In the genomic region with DNA sequence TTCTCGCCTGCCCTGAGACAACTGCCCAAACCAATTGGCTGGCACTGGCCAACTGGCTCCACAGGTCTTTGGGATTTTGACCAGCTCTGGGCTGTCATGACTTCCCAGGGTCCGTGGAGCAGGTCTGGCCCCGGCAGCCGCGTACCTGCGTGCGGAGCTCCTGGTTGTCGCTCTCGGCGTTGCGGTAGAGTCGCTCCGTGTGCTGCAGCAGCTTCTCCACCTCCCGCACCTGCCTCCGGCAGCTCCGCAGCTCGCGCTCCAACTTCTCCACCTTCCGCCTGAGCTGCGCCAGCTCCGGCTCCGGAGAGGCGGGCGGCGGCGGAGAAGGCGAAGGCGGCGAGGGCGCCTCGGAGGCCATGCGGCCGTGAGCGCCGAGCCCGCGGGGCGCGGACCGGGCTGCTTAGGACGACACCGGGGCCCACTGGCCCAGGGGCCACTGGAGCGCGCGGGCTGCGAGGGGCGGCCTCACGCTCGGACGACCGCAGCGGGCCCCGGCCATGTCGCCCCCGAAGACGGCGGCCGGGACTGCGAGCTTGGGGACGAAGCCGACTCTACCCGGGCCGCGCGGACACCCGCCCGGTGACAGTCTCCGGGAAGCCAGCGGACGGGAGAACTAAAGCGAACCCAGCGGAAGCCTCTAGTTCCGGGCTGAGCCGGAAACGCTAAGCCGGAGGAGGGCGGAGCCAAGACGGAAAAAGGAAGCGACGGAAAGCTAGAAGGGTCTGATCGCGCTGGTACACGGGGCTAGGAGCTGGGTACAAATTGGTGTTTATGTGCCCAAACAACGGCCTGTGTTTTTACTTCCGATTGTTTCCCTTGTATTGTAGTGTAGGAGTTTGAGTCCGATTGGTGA, we compare ENCODE assay signal across 8 mouse cellular contexts. TPM values are rescaled to one million over a fixed set of nuclear protein-coding genes. Genes with fewer than 3 reads are reported as not detected.
DNase-seq lines count a peak whose midpoint lies in the region; ATAC-seq lines count a peak whose summit lies in the region.

A gene (minus strand): TSS at position 652 of the 853 bp plus-strand sequence.

- H3K9ac ChIP-seq in hindbrain, embryonic 12.5 days: peak within 1 kb of the TSS; percentile 94

- WGBS in hindbrain, embryonic 12.5 days: under 1% methylated on average over 85 of the region's 86 CpGs

- H3K27me3 ChIP-seq in hindbrain, embryonic 12.5 days: no peaks in the 10 kb centered on the region

- peaks cover 12% of the 10 kb centered on the region for H3K36me3 ChIP-seq in hindbrain, embryonic 12.5 days

- H3K4me3 ChIP-seq in hindbrain, embryonic 12.5 days: peak within 1 kb of the TSS; percentile 100

- peak within 1 kb of the TSS; percentile 95 for H3K4me2 ChIP-seq in hindbrain, embryonic 12.5 days (replicated peaks)

- DNase-seq in NIH3T3 (ENCODE audit: low read depth): peak; percentile 91
- peak; percentile 94 for DNase-seq in cerebellum, postnatal 10 days
- DNase-seq in frontal cortex, postnatal 10 days (ENCODE audit: low spot score in 2 of 2): peak; percentile 83 to 88
- peak; percentile 87 to 95 for DNase-seq in layer of hippocampus, postnatal 14 days (ENCODE audit: low spot score in 2 of 2)
- peak; percentile 93 for DNase-seq in lung, postnatal 14 days
- DNase-seq in retina, adult 2 months (ENCODE audit: low read depth, low spot score): peak; percentile 78
- peak; percentile 89 for DNase-seq in thymus, postnatal 36 days

- H3K4me1 ChIP-seq in hindbrain, embryonic 12.5 days: peaks cover 12% of the 10 kb centered on the region

- peak within 1 kb of the TSS; percentile 81 for H3K27ac ChIP-seq in hindbrain, embryonic 12.5 days

- ATAC-seq in hindbrain, embryonic 12.5 days (ENCODE audit: low FRiP score): peak; percentile 99

- H3K9me3 ChIP-seq in hindbrain, embryonic 12.5 days (replicated peaks): no peaks in the 10 kb centered on the region

RNA-seq across cellular contexts. Expression of the gene that starts here (rescaled TPM):
- polyA plus RNA-seq in hindbrain, embryonic 12.5 days (2016; fragmentation: Nextera tagmentation; extraction: Ambion mirVana): 51.3 and 52.8 TPM in 2 replicates
- 10 to 100 TPM; 44.1 to 45.5 TPM for total RNA-seq in layer of hippocampus, postnatal 14 days (2021)

Comparison
In these comparisons a context has a peak if more than half of its experiments do, and no peak if none do; other contexts are left out.
1. Peak in every context shown above with its lines: DNase-seq, ATAC-seq, H3K4me3 ChIP-seq and H3K27ac ChIP-seq.